Mouse (Mus musculus) thymus, adult 18-20 months (tissue): ENCODE measurements around the gene Arhgef10l.

ENCODE experiments used
- DNase-seq, 2 experiments: peaks; one replicate each; pipeline ENCODE4 v3.0.0; 2022; ENCODE audit warnings: mixed read lengths in 2 of 2

Arhgef10l gene

GRCm38 (mm10) chr4:140693513-140693912 lies 27.7 kb upstream of the Arhgef10l start:
- no peak for DNase-seq

GRCm38 (mm10) chr4:140691481-140691880 lies 25.7 kb upstream of the Arhgef10l start:
- DNase-seq: no peak

- DNase-seq: no peak
These were observed 24.3 kb upstream of the Arhgef10l start for GRCm38 (mm10) chr4:140689873-140690655.

DNA sequence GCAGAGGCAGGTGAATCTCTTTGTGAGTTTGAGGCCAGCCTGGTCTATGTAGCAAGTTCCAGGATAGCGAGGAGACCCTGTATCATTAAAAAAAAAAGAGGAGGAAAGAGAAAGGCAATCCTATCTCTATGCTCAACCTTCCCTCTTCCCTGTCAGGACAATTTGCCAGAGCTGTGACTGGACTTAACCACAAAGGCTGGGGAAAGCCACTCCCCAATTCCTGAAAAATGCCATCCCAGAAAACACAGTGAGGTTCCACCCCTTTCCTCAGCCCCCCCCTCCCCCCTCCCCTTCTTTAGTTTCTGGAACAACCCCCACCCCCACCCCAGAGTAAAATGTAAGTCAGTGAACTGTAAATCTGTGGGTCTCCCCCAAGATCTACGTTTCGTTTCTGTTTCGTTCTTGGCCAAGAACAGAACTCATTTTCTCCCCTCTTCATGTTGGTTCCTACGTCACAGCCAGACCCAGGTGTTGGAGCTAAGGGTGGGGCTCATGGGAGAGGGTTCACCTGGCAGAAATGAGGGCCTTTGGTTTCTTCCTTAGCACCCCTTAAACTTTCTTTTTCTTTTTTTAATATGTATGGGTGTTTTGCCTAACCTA lies 23.1 kb upstream of the Arhgef10l start:
- DNase-seq: no peak

GRCm38 (mm10) chr4:140688044-140688825 lies 22.4 kb upstream of the Arhgef10l start:
- DNase-seq: no peak

DNA sequence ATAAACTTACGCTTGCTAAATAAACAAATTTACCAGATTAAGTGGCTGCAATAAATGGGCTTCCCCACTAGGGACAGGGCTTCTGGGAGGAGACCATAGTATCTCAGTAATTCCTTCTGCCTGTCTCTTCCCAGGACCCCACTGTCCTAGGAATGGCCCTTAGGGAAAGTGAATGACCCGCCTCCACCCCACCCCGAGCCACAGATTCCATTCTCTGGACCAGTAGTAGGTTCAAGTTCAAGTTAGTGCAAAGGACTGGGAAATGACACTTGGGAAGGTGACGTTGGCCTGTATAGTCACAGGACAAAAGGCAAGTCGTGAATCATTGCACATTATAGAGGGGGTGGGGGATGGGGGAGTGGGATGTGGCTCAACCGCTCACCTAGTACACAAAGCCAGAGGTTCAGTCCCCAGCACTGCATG lies 19.1 kb upstream of the Arhgef10l start:
- DNase-seq: no peak

GRCm38 (mm10) chr4:140684141-140684871 lies 18.5 kb upstream of the Arhgef10l start:
- no peak for DNase-seq

DNA sequence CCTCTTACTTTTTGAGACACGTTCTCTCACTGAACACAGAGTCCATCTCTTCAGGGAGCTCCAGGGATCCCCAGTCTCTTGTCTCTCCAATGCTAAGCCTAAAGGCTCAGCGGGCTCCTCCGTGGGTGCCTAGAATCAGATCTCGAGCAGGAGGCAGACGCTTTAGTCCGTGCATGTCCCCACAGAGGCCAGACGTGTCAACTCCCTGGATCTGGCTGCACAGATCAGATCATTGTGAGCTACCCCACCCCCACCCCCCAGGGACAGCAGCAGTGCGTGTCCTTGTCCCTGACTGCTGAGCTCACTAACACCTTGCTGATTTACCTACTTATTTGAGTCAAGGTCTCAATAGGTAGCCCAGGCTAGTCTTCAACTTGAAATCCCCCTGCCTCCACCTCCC lies 17.8 kb upstream of the Arhgef10l start:
- DNase-seq: no peak

- DNase-seq: no peak
These were observed 15.1 kb upstream of the Arhgef10l start for GRCm38 (mm10) chr4:140680731-140681397.

- peak; percentile 51 to 76 for DNase-seq
These were observed 14.0 kb upstream of the Arhgef10l start for GRCm38 (mm10) chr4:140679723-140680380.

DNA sequence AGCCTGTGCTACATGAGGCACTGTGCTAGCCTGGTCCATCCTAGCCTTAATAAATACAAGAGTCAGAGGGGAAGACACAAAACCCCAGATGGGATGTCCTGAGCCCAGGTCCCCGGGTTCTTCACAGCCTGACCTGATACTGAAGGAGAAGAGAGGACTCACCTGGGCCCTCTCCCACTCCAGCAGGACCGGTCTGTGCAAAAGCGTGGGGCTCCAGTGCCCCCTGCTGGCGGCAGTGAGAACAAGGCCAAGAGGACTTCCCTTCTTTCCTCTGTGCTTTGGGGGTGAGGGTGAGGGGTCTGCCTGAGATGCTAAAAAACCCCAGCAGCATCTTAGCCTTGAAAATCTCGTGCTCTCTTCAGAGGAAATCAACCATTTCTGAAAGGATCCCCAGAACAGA lies 13.2 kb upstream of the Arhgef10l start:
- DNase-seq: peak in 1 of 2 experiments; percentile 19

DNA sequence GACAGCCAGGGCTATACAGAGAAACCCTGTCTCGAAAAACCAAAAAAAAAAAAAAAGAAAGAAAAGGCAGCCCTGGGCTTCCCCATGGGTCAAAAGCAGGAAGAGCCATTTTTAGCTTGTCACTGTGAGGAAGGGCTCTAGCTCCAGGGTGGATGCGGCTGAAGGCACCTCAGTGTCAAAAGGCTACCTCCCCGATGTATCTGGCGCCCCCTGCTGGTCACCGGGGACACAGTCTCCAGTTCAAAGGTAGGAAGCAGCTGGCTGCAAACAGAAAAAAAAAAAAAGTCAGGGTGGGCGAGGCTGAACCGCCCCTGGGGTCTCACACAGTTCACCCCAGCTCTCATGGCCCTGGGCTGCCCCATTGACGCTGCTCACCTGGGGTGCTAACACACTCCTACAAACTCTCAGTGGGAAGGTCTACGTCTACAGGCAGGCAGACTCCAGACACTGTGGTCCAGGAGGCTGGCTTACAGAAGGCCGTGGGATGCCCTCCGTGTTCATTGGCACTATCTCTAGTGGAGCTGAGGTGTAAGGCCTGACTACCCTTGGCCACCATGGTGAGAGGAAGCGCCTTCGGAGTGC lies 8.6 kb upstream of the Arhgef10l start:
- peak; percentile 56 to 66 for DNase-seq

- DNase-seq: no peak
These were observed 7.9 kb upstream of the Arhgef10l start for GRCm38 (mm10) chr4:140673527-140674264.

DNA sequence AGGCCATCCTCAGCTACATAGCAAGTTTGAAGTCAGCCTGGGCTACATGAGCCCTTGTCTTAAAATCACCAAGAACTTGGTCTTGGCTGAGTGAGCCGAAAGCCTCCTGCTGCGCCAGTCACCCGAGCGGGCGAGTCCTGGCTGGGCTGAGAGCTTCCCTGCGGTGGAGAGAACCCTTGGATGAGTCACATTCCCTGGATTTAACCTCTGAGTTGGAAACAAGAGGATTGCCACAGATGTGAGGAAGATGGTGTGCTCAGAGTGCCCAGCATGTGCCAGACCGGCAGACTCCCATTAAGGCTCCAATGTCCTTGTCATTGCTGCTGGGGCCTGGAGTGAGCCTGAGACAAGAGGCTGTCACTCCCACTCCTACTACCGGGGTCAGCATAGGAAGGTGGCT lies 2.0 kb upstream of the Arhgef10l start:
- no peak for DNase-seq

DNA sequence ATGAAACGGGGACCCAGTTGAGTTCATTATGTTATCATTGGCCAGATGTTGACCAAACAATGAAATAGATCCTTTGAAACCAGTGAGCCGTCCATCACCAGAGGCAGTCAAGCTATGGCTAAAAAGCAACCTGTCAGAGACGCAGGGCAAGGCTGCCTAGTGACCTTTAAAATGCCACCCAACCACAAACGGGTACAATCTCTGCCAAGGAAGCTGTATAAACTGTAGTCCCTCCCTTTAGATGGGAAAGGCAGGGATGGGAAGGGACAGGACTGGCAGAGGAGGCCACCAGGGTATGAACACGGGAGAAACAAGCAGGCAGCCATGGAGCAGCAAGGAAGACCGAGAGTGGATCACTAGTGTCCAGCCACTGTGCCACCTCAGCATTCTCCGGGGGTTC lies 759 bp downstream of the Arhgef10l start:
- no peak for DNase-seq

DNA sequence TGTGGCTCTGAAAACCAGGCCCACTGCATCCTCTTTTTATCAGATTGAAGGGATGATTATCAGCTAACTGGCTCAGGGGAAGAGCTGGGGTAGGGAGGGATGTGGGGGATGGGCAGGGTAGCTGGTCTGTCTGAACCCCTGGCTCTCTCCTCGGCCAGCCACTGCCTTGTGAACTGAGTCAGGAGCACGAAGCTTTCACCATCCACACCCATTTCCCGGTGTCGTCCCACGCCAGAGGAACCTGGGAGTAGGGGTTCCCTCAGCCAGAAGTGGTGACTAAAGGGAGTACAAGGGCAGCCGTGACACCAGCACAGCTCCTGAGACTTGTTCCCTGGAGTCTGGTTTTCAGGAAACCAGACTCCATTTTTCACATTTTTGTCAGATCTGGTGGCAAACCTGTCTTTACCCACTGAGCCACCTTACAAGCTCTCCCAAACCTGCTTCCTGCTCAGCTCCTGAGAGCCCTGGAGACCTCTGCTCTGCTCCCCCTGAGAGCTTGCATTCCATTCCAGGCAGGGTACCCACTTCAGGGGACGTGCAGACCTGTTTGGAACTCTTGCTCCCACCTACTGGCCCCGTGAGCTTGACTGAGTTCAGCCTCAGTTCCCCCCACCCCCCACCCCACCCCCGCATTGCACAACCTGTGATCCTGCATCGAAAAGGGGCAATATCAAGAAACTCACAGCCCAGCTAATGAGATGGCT lies 2.8 kb downstream of the Arhgef10l start:
- no peak for DNase-seq

DNA sequence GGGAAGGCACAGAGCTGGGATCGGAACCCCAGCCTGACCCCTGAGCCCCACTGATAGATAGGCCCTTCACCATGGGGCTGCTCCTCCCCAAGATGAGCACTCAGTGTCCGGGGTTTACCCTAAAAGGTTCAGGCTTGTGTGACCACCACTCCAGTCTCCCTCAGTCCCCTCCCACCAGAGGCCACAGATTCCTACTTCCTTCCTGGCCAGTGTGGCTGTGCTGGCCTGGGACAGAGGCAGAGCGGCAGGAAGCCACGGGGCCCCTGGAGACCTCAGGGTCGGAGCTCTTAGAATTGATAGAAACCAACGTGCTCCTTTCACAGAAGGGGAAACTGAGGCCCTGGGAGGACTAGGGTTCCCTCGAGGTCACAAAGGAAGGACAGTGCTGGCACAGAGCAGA lies 3.4 kb downstream of the Arhgef10l start:
- DNase-seq: no peak

DNA sequence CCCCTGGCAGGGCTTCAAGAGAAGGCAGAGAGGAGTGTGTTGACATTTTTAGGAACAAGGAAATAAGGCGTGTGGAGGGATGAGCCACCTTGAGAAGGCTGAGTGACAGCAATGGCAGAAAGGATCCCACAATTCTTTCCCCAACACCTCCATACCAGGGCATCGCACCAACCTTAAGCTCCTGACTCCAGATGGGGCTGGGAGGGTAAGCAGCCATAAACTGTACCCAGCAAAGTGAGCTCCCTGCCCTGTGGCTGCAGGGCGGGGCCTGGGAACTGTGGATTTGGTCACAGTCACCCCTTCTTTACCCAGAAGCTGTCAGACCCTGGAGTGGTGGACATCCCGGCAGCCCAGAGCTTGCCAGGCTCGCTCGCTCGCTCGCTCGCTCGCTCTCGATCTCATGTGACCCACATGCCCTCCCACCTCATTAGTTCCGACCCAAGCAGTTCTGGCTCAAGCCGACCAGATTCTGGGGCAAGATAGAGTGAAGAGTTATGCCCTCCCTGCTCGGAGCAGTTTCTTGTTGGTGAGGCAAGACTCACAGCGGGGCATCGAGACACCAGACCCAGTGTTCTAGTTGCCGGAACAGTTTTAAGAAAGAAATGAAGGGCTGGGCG lies 4.3 kb downstream of the Arhgef10l start:
- no peak for DNase-seq
